Mouse (Mus musculus) intestine, embryonic 15.5 days (tissue): Measurements from ENCODE around the gene Ly6g6e. TPM values are rescaled to one million over a fixed set of nuclear protein-coding genes. Genes with fewer than 3 reads are reported as not detected.

Experiments
- ATAC-seq: fragments of 200-750 bp; cut with Nextera tagmentation; 2 replicates; pipeline ENCODE4 v1.8.0; 2017; ENCODE audit warnings: moderate TSS enrichment, moderate library complexity
- H3K27ac ChIP-seq: fragments of 300-500 bp; sonication (generic); 2 replicates; pipeline ENCODE4 v1.5.1; 2015; ENCODE audit warnings: mild to moderate bottlenecking, inconsistent platforms
- H3K27me3 ChIP-seq: fragments of 300-500 bp; sonication (generic); replicated peaks from 2 replicates; pipeline ENCODE4 v1.6.1; 2015; ENCODE audit warnings: inconsistent platforms
- H3K36me3 ChIP-seq: fragments of 300-500 bp; sonication (generic); 2 replicates; pipeline ENCODE4 v1.6.1; 2015; ENCODE audit warnings: inconsistent platforms
- H3K4me1 ChIP-seq: fragments of 300-500 bp; sonication (generic); replicated peaks from 2 replicates; pipeline ENCODE4 v1.6.1; 2015; ENCODE audit warnings: inconsistent platforms
- H3K4me2 ChIP-seq: fragments of 300-500 bp; sonication (generic); replicated peaks from 2 replicates; pipeline ENCODE4 v1.6.1; 2015; ENCODE audit warnings: mild to moderate bottlenecking, inconsistent platforms
- H3K4me3 ChIP-seq: fragments of 300-500 bp; sonication (generic); replicated peaks from 2 replicates; pipeline ENCODE4 v1.5.1; 2015; ENCODE audit warnings: inconsistent platforms
- H3K9ac ChIP-seq: fragments of 300-500 bp; sonication (generic); 2 replicates; pipeline ENCODE4 v1.6.1; 2015; ENCODE audit warnings: inconsistent platforms
- H3K9me3 ChIP-seq: fragments of 300-500 bp; sonication (generic); 2 replicates; pipeline ENCODE4 v1.6.1; 2016; ENCODE audit warnings: inconsistent platforms
- WGBS: fragments of 180-500 bp; shearing (Covaris S2); methylation state at CpG from one replicate; pipeline ENCODE4 v1.1.7; 2015; 5-methylcytosine and 5-hydroxymethylcytosine counted together
- polyA plus RNA-seq: library from polyadenylated mRNA; unstranded; fragments of >200 nt; fragmentation: Nextera tagmentation; extraction: Ambion mirVana; gene quantifications from 2 replicates; pipeline ENCODE4 v1.2.1, GENCODE M21; 2015

Gene Ly6g6e
- polyA plus RNA-seq, 1 experiment from 2014 or later, result 1.9 TPM

DNA sequence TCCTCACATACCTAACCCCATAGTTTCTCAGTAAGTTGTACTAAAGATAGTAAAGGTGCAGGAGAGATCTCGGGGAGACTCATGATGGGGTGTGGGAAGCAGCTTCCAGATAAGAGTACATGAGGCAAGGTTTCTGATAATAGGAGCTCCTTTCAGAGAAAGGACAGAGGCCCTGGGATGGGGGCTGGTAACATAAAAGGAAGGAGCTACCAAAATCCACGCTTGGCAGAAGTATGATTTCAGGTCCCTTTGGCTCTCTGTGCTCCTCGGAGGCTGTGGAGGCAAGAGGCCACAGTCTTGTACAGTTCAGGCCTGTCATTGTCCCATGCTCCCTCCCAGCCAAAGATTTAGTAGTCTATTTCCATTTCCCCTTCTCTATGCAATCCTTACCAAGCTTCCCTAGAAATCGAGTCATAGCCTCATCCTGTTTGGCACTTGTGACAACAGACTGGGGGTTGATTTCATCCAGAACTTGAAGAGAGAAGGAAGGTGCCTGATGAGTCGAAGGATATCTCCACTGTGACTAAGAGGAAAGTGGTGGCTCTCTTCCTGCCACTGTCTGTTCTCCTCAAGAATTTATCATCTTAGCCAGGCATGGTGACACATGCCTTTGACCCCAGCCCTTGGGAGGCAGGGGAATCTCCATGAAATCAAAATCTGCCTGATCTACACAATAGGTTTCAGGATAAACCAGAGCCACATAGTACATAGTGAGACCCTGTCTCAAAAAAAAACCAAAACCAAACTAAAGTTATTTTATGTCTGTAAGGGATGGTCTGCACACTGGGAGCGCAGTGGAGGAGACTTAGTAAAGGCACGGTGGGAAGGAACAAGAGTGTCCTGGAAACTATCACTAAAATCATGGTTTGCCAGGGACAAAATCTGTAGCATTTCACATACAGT is 31.5 kb upstream of the Ly6g6e start:
- no peaks in the 10 kb centered on the region for H3K36me3 ChIP-seq
- peaks cover 29% of the 10 kb centered on the region for H3K4me1 ChIP-seq
- H3K4me3 ChIP-seq, result peak overlapping the region; percentile 58
- H3K9me3 ChIP-seq, result no peaks in the 10 kb centered on the region
- ATAC-seq, result no peak
- H3K27me3 ChIP-seq, result no peaks in the 10 kb centered on the region
- peak overlapping the region; percentile 99 for H3K4me2 ChIP-seq
- peak overlapping the region; percentile 92; the same call in 1 of the 2 replicates for H3K27ac ChIP-seq
- no peak overlapping the region for H3K9ac ChIP-seq
- WGBS, result 68% methylated on average over 7 of the region's 7 CpGs

DNA sequence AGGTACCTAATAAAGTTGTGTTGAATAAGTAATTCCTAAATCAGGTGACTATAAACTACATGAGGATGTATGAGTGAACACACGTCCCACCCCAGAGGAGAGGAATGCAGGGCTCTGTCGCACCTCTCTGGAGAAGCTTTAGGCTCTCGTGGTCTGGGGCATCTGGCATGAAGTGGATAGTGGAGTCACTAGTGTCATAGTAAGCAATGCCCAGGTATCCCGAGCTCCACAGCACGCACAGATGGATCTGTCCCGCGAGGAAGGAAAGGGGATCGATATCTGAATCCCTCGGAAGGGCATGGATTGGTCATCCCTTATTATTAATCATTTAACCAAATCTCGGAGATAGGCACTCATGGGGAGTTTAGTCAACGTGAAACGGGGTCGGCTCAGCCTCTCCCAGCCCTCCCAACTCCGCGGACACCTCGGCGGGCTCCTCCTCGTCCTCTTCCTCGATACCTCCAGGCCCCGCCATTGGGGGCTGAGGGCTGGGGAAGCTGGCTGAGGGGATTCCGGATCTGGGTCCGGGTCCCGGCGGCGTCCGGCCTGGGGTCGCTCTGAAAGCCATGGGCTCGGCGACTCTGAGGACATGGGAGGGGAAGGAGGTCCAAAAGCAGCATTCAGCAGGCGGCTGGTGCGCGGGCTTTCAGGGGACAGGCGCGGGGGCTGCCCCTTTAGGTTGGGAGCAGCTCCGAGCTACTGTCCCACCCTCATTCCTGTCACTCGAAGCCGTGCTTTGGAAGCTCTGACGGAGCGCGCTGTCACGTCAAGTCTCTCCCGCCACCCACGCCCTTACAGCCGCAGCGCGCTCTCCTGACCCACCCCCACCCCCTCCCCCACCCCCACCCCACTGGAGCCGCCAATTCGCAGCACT is 30.7 kb upstream of the Ly6g6e start:
- peak overlapping the region; percentile 92 for H3K27ac ChIP-seq
- H3K4me1 ChIP-seq, result peaks cover 29% of the 10 kb centered on the region
- H3K9me3 ChIP-seq, result no peaks in the 10 kb centered on the region
- H3K4me2 ChIP-seq, result peak overlapping the region; percentile 99
- ATAC-seq, result no peak
- WGBS, result 3% methylated on average over 48 of the region's 48 CpGs
- H3K4me3 ChIP-seq, result peak overlapping the region; percentile 58
- H3K36me3 ChIP-seq, result no peaks in the 10 kb centered on the region
- peak overlapping the region; percentile 91 for H3K9ac ChIP-seq
- H3K27me3 ChIP-seq, result no peaks in the 10 kb centered on the region

DNA sequence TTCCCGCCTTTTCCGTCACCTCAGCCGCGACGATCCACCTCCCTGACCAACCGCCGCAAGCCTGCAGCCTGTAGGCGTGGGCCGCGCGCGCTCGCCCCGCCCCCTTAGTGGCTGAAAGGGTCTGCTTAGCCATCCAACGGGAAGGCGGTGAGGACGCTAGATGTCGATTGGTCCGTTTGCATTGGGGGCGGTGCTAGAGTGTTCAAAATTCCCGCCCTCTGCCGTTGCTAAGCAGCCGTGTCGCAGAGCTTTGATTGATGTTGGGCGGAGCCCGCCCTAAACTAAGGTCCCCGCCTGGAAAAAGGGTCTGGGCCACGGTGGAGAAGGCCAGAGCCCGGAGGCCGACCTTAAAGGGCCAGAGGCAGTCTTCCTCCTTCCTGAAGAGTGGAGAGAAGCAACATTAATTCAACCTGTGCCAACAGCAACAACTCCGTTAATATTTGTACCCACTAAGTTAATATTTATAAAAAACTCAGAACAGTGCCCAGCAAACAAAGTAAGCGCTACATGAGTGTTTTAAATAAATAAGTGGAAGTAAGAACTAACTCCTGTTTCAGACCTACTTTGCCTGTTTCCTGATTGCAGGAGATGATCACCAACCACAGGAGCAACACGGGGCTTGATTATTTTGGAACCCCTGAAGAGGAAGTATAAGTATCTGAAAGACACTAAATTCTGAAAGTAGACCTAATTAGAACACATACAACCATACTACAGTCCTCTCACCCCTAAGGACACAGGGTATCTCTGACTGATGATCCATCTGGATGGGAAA is 29.8 kb upstream of the Ly6g6e start, which contains the start of gene Msh5:
TSS of gene Msh5 (minus strand) at position 65 of the 775 bp plus-strand sequence.
- no peaks in the 10 kb centered on the region for H3K27me3 ChIP-seq
- H3K4me3 ChIP-seq, result peak within 1 kb of the TSS; percentile 58
- H3K36me3 ChIP-seq, result no peaks in the 10 kb centered on the region
- no peaks in the 10 kb centered on the region for H3K9me3 ChIP-seq
- peak within 1 kb of the TSS; percentile 99 for H3K4me2 ChIP-seq
- 2% methylated on average over 33 of the region's 33 CpGs for WGBS
- H3K4me1 ChIP-seq, result peaks cover 30% of the 10 kb centered on the region
- peak; percentile 92 for ATAC-seq
- peak within 1 kb of the TSS; percentile 91 for H3K9ac ChIP-seq
- H3K27ac ChIP-seq, result peak within 1 kb of the TSS; percentile 100

DNA sequence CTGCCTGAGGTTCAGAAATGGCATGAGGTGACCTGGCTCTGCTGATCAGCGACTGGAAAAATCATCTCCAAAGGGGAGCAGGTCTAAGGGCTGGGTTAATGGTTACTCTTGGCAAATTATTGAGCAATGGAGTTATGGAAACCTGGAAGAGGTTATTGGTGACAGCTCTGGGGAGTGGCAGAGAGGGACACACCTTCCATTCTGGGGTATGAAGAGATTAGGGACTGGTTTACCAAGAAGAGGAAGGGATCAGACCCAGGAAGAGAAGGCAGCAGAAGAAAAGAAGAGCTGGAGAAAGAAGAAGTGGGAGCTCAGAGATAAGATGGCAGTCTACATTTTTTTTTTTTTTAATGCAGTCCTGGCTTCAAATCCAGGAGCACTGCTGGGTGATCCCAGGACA is 29.0 kb upstream of the Ly6g6e start:
- Histone ChIP-seq H3K4me3 (peak overlapping the region; percentile 16), H3K27me3 (no peaks in the 10 kb centered on the region), H3K4me1 (peaks cover 39% of the 10 kb centered on the region), H3K4me2 (peak overlapping the region; percentile 99), H3K9me3 (no peaks in the 10 kb centered on the region), H3K27ac (peak overlapping the region; percentile 100), H3K36me3 (peaks cover 1% of the 10 kb centered on the region), H3K9ac (0 out of 2 replicates have a peak overlapping the region, but pooled peaks have one; percentile 1)
- 53% methylated on average over 1 of the region's 1 CpGs for WGBS
- ATAC-seq, result peak; percentile 27

DNA sequence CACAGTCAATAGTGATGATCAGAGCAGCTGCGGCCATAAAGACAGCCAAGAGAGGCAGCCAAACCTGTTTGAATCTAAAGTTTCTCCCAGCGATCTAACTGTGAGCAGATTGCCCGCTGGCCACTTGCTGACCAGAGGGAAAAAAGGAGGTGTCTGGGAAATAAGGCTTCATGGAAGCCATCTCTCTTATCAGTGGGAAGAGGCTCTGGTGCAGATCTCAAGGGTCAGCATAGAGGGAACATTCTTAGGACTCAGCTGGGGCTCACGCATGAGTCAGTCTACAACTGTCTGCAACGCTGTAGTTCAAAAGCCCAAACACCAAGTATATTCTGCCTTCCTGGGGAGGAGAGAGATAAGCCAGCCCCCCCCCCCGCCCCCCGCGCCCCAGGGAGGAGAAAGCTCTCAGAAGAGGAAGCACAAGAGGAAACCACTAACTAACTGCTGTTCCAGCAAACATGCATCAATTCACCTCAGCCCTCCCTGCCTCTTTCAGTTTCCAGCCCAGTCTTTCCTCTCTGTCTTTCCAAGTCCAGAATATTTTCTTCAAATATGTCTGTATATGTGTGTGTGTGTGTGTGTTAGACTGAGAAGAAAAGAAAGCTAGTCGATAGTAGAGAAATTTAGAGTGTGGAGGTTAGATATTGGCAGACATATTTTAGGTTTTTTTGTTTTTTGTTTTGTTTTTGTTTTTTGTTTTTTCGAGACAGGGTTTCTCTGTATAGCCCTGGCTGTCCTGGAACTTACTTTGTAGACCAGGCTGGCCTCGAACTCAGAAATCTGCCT is 28.4 kb upstream of the Ly6g6e start:
- Histone ChIP-seq H3K4me1 (peaks cover 40% of the 10 kb centered on the region), H3K36me3 (peaks cover 6% of the 10 kb centered on the region), H3K9ac (no peak overlapping the region; the same call in 1 of the 2 replicates), H3K27me3 (no peaks in the 10 kb centered on the region), H3K9me3 (no peaks in the 10 kb centered on the region), H3K27ac (peak overlapping the region; percentile 100), H3K4me2 (peak overlapping the region; percentile 99), H3K4me3 (peak overlapping the region; percentile 16)
- ATAC-seq, result no peak
- WGBS, result 24% methylated on average over 11 of the region's 11 CpGs

DNA sequence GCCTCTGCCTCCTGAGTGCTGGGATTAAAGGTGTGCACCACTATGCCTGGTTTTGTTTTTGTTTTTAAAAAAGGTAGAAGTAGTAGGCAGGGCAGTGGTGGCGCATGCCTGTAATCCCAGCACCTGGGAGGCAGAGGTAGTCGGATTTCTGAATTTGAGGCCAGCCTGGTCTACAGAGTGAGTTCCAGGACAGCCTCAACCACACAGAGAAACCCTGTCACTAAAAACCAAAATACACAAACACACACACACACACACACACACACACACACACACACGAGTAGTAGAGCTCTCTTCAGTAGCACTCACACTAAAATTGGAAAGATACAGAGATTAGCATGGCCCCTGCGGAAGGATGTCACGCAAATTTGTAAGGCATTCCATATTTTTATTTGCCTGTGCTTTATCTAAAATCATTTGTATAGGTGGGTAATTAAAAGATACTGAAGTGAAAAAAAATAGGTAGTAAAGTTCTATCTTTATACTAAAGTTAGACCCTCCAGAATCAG is 27.7 kb upstream of the Ly6g6e start:
- Histone ChIP-seq H3K4me3 (no peak overlapping the region), H3K4me1 (peaks cover 40% of the 10 kb centered on the region), H3K9me3 (0 out of 2 replicates have a peak, but pooled peaks cover 2% of the 10 kb centered on the region), H3K27ac (peak overlapping the region; percentile 100), H3K27me3 (no peaks in the 10 kb centered on the region), H3K36me3 (peaks cover 10% of the 10 kb centered on the region), H3K4me2 (peak overlapping the region; percentile 99), H3K9ac (no peak overlapping the region)
- WGBS, result 63% methylated on average over 5 of the region's 5 CpGs
- no peak for ATAC-seq

DNA sequence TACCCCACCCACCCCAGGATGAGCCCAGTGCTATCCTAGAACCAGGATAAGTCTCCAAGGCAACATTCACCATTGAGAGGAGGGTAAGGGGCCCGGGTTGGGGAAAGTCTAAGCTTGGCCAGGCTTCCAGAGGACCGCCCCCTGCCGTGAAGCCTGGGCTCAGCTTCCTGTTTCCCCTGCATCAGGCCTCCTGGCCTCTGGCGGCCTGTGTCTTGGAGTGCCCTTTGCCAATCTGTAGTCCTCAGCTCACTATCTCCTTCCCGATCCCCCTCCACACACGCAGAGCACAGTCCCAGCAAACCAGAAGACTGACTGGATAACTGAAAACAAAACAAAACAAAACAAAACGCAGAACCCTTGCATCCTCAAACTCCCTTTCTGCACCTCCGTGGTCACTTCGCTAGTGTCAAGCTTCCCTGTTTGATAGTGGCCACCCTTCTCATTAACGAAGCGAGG is 27.1 kb upstream of the Ly6g6e start, which contains the start of gene Clic1:
TSS of gene Clic1 (plus strand) at position 406 of the 456 bp plus-strand sequence.
- under 1% methylated on average over 11 of the region's 11 CpGs for WGBS
- H3K4me2 ChIP-seq, result peak within 1 kb of the TSS; percentile 99
- H3K27me3 ChIP-seq, result no peaks in the 10 kb centered on the region
- H3K4me3 ChIP-seq, result peak within 1 kb of the TSS; percentile 61
- H3K9me3 ChIP-seq, result 0 out of 2 replicates have a peak, but pooled peaks cover 4% of the 10 kb centered on the region
- peaks cover 14% of the 10 kb centered on the region for H3K36me3 ChIP-seq
- peak; percentile 50 for ATAC-seq
- peak within 1 kb of the TSS; percentile 79 for H3K9ac ChIP-seq
- peak within 1 kb of the TSS; percentile 100 for H3K27ac ChIP-seq
- H3K4me1 ChIP-seq, result peaks cover 43% of the 10 kb centered on the region

DNA sequence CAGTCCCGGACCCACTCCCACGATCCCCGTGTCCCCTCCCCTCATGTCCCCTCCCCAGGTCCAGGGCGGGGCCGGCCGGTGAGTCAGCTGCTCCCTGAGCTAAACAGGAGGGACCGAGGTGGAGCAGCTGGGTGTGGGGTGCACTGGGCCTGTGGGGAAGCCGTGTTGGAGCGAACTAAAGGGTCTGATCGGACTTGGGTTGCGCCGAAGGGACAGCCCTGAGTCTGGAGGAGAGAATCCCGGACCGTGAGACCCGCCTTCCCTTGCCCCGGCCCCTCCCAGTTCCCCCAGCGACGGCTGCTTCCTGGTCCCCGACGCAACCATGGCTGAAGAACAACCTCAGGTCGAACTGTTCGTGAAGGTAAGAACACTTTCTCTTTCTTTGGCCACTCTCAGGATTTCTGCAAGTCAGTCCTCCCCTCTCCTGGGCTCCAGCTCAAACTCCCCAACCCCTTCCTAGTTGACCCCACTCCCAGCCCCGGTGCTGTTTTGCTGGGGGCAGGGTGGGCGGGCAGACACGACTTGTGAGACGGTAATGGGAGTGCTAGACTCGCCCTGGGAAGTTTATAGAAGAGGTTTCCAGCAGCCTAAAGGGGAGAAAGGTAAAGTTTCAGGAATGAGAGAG is 26.5 kb upstream of the Ly6g6e start:
- Histone ChIP-seq H3K9ac (peak overlapping the region; percentile 79), H3K4me1 (peaks cover 39% of the 10 kb centered on the region), H3K27ac (peak overlapping the region; percentile 100), H3K4me2 (peak overlapping the region; percentile 99), H3K27me3 (no peaks in the 10 kb centered on the region), H3K4me3 (peak overlapping the region; percentile 61), H3K9me3 (0 out of 2 replicates have a peak, but pooled peaks cover 4% of the 10 kb centered on the region), H3K36me3 (peaks cover 18% of the 10 kb centered on the region)
- peak; percentile 5 for ATAC-seq
- WGBS, result under 1% methylated on average over 27 of the region's 27 CpGs

DNA sequence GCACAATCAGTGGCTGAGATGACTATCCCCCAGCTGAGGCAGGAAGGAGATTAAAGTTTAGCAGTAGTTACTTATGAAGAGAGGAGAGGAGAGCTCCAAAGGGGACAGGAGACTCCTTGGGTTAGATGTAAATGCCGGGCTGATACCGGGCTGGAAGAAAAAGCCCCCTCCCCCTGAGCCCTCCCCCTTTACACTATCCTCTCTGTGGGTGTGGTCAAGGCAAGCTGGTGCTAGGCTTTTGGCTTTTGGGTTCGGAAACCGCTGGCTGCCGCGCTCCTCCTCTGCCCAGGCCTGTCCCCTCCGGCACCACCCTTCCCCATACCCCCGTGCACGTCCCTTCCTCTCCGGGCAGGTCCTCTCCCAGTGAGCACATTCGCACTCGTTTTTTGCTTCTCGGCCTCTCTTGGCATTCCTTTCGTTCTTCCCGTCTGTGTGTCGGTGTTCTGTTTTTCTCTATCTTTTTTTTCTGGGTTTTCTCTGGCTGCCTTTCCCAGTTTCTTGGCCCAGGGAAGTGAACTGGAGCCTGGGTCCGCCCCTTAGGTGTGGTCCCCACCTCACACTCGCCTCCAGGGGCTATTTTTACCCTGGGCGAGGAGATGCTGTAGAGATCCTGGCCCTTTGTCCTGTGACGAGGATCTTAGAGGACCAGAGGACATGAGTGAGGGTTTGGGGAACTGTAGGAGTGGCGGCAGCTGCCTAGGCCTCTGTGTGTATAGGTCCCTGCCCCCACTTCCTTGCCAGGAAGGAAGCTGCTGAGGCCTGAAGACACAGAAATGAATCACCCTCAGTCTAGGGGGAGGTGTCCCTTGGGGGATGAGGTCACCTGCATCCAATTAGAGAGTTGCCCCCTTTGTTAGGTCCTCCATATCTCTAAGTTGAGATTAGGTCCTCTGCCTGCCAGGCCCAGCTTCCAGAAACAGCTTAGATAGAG is 25.3 kb upstream of the Ly6g6e start:
- Histone ChIP-seq H3K27me3 (no peaks in the 10 kb centered on the region), H3K4me3 (peak overlapping the region; percentile 61), H3K9ac (peak overlapping the region; percentile 73), H3K27ac (peak overlapping the region; percentile 97), H3K4me2 (peak overlapping the region; percentile 99), H3K36me3 (peaks cover 24% of the 10 kb centered on the region), H3K4me1 (peaks cover 36% of the 10 kb centered on the region), H3K9me3 (0 out of 2 replicates have a peak, but pooled peaks cover 4% of the 10 kb centered on the region)
- under 1% methylated on average over 21 of the region's 21 CpGs for WGBS
- peak; percentile 59 for ATAC-seq
